Mouse (Mus musculus): ENCODE results near the gene Strip2. TPM values are rescaled to one million over a fixed set of nuclear protein-coding genes. Genes with fewer than 3 reads are reported as not detected.

Gene Strip2
- polyA plus RNA-seq, 1 experiment from 2014 or later = 0.87 TPM

GRCm38 (mm10) chr6:29902256-29902655, 14.6 kb upstream of the Strip2 start:
- H3K27me3 ChIP-seq (replicated peaks) = no peaks in the 10 kb centered on the region
- WGBS = 84% methylated on average over 2 of the region's 2 CpGs
- no peak for ATAC-seq (ENCODE audit: low FRiP score, low read depth)

GRCm38 (mm10) chr6:29903343-29903914, 13.4 kb upstream of the Strip2 start:
- Histone ChIP-seq H3K4me3 (no peak overlapping the region), H3K27ac (no peak overlapping the region), H3K27me3 (replicated peaks) (no peaks in the 10 kb centered on the region), H3K36me3 (peaks cover 11% of the 10 kb centered on the region; the same call in 1 of the 2 replicates), H3K4me1 (no peaks in the 10 kb centered on the region), H3K4me2 (replicated peaks) (no peak overlapping the region), H3K9me3 (no peaks in the 10 kb centered on the region), H3K9ac (no peak overlapping the region)
- ATAC-seq (ENCODE audit: low FRiP score, low read depth) = no peak
- 92% methylated on average over 3 of the region's 3 CpGs for WGBS

More at GRCm38 (mm10) chr6:29902256-29902655, 14.6 kb upstream of the Strip2 start:
- Histone ChIP-seq H3K4me2 (replicated peaks) (no peak overlapping the region), H3K9ac (no peak overlapping the region), H3K9me3 (no peaks in the 10 kb centered on the region), H3K27ac (no peak overlapping the region), H3K4me3 (no peak overlapping the region), H3K36me3 (peaks cover 13% of the 10 kb centered on the region; the same call in 1 of the 2 replicates), H3K4me1 (no peaks in the 10 kb centered on the region)

- no peaks in the 10 kb centered on the region for H3K9me3 ChIP-seq
- no peak overlapping the region for H3K27ac ChIP-seq
- no peaks in the 10 kb centered on the region for H3K4me1 ChIP-seq
- WGBS = 78% methylated on average over 3 of the region's 3 CpGs
- H3K27me3 ChIP-seq (replicated peaks) = no peaks in the 10 kb centered on the region
- H3K4me3 ChIP-seq = no peak overlapping the region
- no peak overlapping the region for H3K4me2 ChIP-seq (replicated peaks)
- H3K36me3 ChIP-seq = peaks cover 11% of the 10 kb centered on the region; the same call in 1 of the 2 replicates
- no peak for ATAC-seq (ENCODE audit: low FRiP score, low read depth)
- H3K9ac ChIP-seq = no peak overlapping the region
These were observed 12.5 kb upstream of the Strip2 start for GRCm38 (mm10) chr6:29904281-29904680.

- H3K9me3 ChIP-seq = no peaks in the 10 kb centered on the region
These were observed 6.2 kb upstream of the Strip2 start for GRCm38 (mm10) chr6:29910631-29911030.

GRCm38 (mm10) chr6:29913673-29914072, 3.1 kb upstream of the Strip2 start:
- 44% methylated on average over 1 of the region's 1 CpGs for WGBS
- peaks cover 16% of the 10 kb centered on the region for H3K27me3 ChIP-seq (replicated peaks)
- H3K4me2 ChIP-seq (replicated peaks) = no peak overlapping the region
- no peak overlapping the region for H3K9ac ChIP-seq
- peaks cover 9% of the 10 kb centered on the region; the same call in 1 of the 2 replicates for H3K36me3 ChIP-seq
- no peak for ATAC-seq (ENCODE audit: low FRiP score, low read depth)
- H3K4me1 ChIP-seq = peaks cover 8% of the 10 kb centered on the region
- no peaks in the 10 kb centered on the region for H3K9me3 ChIP-seq
- no peak overlapping the region for H3K27ac ChIP-seq
- H3K4me3 ChIP-seq = no peak overlapping the region

More at GRCm38 (mm10) chr6:29910631-29911030, 6.2 kb upstream of the Strip2 start:
- 93% methylated on average over 3 of the region's 3 CpGs for WGBS
- Histone ChIP-seq H3K4me1 (no peaks in the 10 kb centered on the region), H3K4me3 (no peak overlapping the region), H3K36me3 (peaks cover 13% of the 10 kb centered on the region; the same call in 1 of the 2 replicates), H3K4me2 (replicated peaks) (no peak overlapping the region), H3K27me3 (replicated peaks) (peaks cover 3% of the 10 kb centered on the region; the same call in 1 of the 2 replicates), H3K27ac (no peak overlapping the region), H3K9ac (no peak overlapping the region)
- no peak for ATAC-seq (ENCODE audit: low FRiP score, low read depth)

- no peak overlapping the region for H3K4me3 ChIP-seq
- no peak overlapping the region for H3K9ac ChIP-seq
- H3K9me3 ChIP-seq = no peaks in the 10 kb centered on the region
- H3K4me1 ChIP-seq = peaks cover 8% of the 10 kb centered on the region
- peaks cover 6% of the 10 kb centered on the region; the same call in 1 of the 2 replicates for H3K36me3 ChIP-seq
- ATAC-seq (ENCODE audit: low FRiP score, low read depth) = no peak
- H3K27ac ChIP-seq = no peak overlapping the region
- H3K4me2 ChIP-seq (replicated peaks) = no peak overlapping the region
- peaks cover 19% of the 10 kb centered on the region for H3K27me3 ChIP-seq (replicated peaks)
These were observed 2.7 kb upstream of the Strip2 start for GRCm38 (mm10) chr6:29914136-29914535.

GRCm38 (mm10) chr6:29915836-29916235, 976 bp upstream of the Strip2 start:
- no peak for ATAC-seq (ENCODE audit: low FRiP score, low read depth)
- Histone ChIP-seq H3K4me1 (peaks cover 8% of the 10 kb centered on the region), H3K36me3 (no peaks in the 10 kb centered on the region), H3K4me3 (no peak overlapping the region), H3K27me3 (replicated peaks) (peaks cover 19% of the 10 kb centered on the region), H3K9me3 (no peaks in the 10 kb centered on the region), H3K4me2 (replicated peaks) (no peak overlapping the region; the same call in 1 of the 2 replicates), H3K27ac (no peak overlapping the region), H3K9ac (no peak overlapping the region)
- WGBS = 30% methylated on average over 9 of the region's 9 CpGs

GRCm38 (mm10) chr6:29917383-29917720, 540 bp downstream of the Strip2 start:
- Histone ChIP-seq H3K4me3 (peak overlapping the region; percentile 61), H3K4me2 (replicated peaks) (peak overlapping the region; percentile 91), H3K36me3 (no peaks in the 10 kb centered on the region), H3K27me3 (replicated peaks) (peaks cover 19% of the 10 kb centered on the region), H3K4me1 (peaks cover 8% of the 10 kb centered on the region), H3K27ac (no peak overlapping the region), H3K9ac (peak overlapping the region; percentile 62), H3K9me3 (no peaks in the 10 kb centered on the region)
- ATAC-seq (ENCODE audit: low FRiP score, low read depth) = peak; percentile 78
- WGBS = under 1% methylated on average over 21 of the region's 21 CpGs

GRCm38 (mm10) chr6:29917947-29918346, 1.1 kb downstream of the Strip2 start:
- H3K9ac ChIP-seq = no peak overlapping the region
- ATAC-seq (ENCODE audit: low FRiP score, low read depth) = no peak
- H3K27ac ChIP-seq = no peak overlapping the region
- H3K4me1 ChIP-seq = peaks cover 8% of the 10 kb centered on the region
- H3K4me3 ChIP-seq = no peak overlapping the region
- H3K4me2 ChIP-seq (replicated peaks) = peak overlapping the region; percentile 91
- H3K27me3 ChIP-seq (replicated peaks) = peaks cover 19% of the 10 kb centered on the region
- H3K36me3 ChIP-seq = no peaks in the 10 kb centered on the region
- H3K9me3 ChIP-seq = no peaks in the 10 kb centered on the region
- 41% methylated on average over 4 of the region's 4 CpGs for WGBS

- H3K27me3 ChIP-seq (replicated peaks) = peaks cover 5% of the 10 kb centered on the region; the same call in 1 of the 2 replicates
- no peak overlapping the region for H3K27ac ChIP-seq
- H3K9ac ChIP-seq = no peak overlapping the region
- no peak overlapping the region for H3K4me3 ChIP-seq
- ATAC-seq (ENCODE audit: low FRiP score, low read depth) = no peak
- H3K36me3 ChIP-seq = no peaks in the 10 kb centered on the region
- no peaks in the 10 kb centered on the region for H3K4me1 ChIP-seq
- no peaks in the 10 kb centered on the region for H3K9me3 ChIP-seq
- 72% methylated on average over 4 of the region's 4 CpGs for WGBS
- no peak overlapping the region for H3K4me2 ChIP-seq (replicated peaks)
These were observed 6.7 kb downstream of the Strip2 start for GRCm38 (mm10) chr6:29923501-29923900.

- no peaks in the 10 kb centered on the region for H3K4me1 ChIP-seq
- H3K4me2 ChIP-seq (replicated peaks) = no peak overlapping the region
- 59% methylated on average over 6 of the region's 6 CpGs for WGBS
- H3K36me3 ChIP-seq = no peaks in the 10 kb centered on the region
- no peak for ATAC-seq (ENCODE audit: low FRiP score, low read depth)
- H3K9ac ChIP-seq = no peak overlapping the region
- no peaks in the 10 kb centered on the region for H3K27me3 ChIP-seq (replicated peaks)
- H3K4me3 ChIP-seq = no peak overlapping the region
- no peak overlapping the region for H3K27ac ChIP-seq
- no peaks in the 10 kb centered on the region for H3K9me3 ChIP-seq
These were observed 8.9 kb downstream of the Strip2 start for GRCm38 (mm10) chr6:29925594-29926219.

GRCm38 (mm10) chr6:29930087-29930486, 13.3 kb downstream of the Strip2 start:
- Histone ChIP-seq H3K27ac (no peak overlapping the region), H3K9ac (no peak overlapping the region), H3K9me3 (no peaks in the 10 kb centered on the region), H3K4me3 (no peak overlapping the region), H3K4me1 (no peaks in the 10 kb centered on the region), H3K36me3 (no peaks in the 10 kb centered on the region), H3K27me3 (replicated peaks) (no peaks in the 10 kb centered on the region), H3K4me2 (replicated peaks) (no peak overlapping the region)
- no peak for ATAC-seq (ENCODE audit: low FRiP score, low read depth)

- no peak overlapping the region for H3K9ac ChIP-seq
- H3K4me2 ChIP-seq (replicated peaks) = no peak overlapping the region
- H3K36me3 ChIP-seq = no peaks in the 10 kb centered on the region
- H3K9me3 ChIP-seq = no peaks in the 10 kb centered on the region
- WGBS = 84% methylated on average over 6 of the region's 6 CpGs
- H3K4me3 ChIP-seq = no peak overlapping the region
- no peak for ATAC-seq (ENCODE audit: low FRiP score, low read depth)
- H3K27me3 ChIP-seq (replicated peaks) = no peaks in the 10 kb centered on the region
- H3K27ac ChIP-seq = no peak overlapping the region
- no peaks in the 10 kb centered on the region for H3K4me1 ChIP-seq
These were observed 13.9 kb downstream of the Strip2 start for GRCm38 (mm10) chr6:29930665-29931064.
